Mouse (Mus musculus) liver, embryonic 14.5 days (tissue): ENCODE data around the gene Heatr5b.
"Not testable (repeated sequence)": the region's sequence is repeated elsewhere in the genome, so short reads cannot be mapped to it uniquely, and the experiment has no call there.

Source experiments
- CTCF ChIP-seq: IDR thresholded peaks from 2 replicates; pipeline ENCODE4 v1.5.1; 2016; ENCODE audit warnings: antibody characterized with exemption, low read depth, control low read depth
- EP300 ChIP-seq: IDR thresholded peaks from 2 replicates; pipeline ENCODE4 v1.6.1; 2016; ENCODE audit warnings: antibody characterized with exemption, low read depth

GRCm38 (mm10) chr17:78788273-78788672, 46.9 kb downstream of the Heatr5b start:
- TF ChIP-seq CTCF: peak; percentile 52
- not testable (repeated sequence) for TF ChIP-seq EP300
